Mouse (Mus musculus): ENCODE results near the gene Mctp1.

DNA sequence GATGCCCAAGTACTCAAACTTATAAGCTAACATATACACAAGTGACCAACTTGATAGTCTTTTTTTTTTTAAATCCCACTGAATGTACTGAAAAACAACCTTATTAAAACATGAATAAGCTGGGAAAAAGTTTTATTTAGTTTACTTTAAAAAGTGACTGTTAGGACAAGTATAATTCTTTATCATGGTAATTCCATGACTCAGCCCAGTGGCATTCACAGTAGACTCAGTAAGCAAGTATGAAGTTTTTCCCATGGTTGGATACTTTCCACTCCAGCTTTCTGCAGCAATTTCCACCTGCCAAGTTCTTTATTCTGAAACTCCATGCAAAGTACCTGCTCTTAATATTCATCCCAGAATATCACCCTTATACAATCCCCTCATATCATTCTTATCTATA is 97.3 kb downstream of the Mctp1 start:
- no peak for TF ChIP-seq POLR2A (IDR thresholded peaks at IDR 0.05; ENCODE audit: borderline replicate concordance, control insufficient read depth, low read depth, low read length)
- no peak for TF ChIP-seq CTCF (IDR thresholded peaks at IDR 0.05; ENCODE audit: control insufficient read depth, insufficient read depth, low read length)
